Comparison of ENCODE assay signal across 10 mouse cellular contexts in the genomic region with DNA sequence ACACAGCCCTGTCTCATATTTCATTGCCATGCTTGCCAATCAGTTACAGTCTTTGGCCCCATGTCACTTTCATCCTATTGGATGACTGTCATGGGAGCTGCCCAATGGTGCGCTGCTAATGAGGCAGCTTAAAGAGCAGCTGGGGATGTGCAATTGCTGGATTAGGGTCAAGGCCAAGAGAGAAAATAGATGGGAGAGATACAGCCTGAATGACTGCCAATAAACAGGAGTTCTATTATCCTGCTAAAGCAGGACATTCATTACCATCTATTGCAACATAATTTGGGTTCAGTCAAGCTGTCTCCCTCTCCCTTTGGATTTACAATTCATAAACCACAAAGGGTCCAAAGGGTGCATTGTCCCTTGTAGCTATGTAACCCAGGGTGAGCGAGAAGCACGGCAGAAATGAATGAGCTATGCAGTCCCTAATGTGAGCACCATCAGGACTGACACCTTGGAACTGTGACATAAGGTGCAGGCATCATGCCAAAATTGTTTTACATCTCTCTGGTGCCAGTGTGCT.
DNase-seq lines count a peak whose midpoint lies in the region; ATAC-seq lines count a peak whose summit lies in the region.
"Had no signal": no experiment of that assay in that cellular context is flagged by ENCODE, and none has a peak within 500 bp of the region (broad histone marks: within the 10 kb centered on the region; RNA-seq: fewer than 3 reads in every experiment).

No protein-coding gene starts in this region.

- no peak overlapping the region for H3K4me2 ChIP-seq in limb, embryonic 13.5 days (replicated peaks)
- H3K4me2 ChIP-seq in forebrain, embryonic 13.5 days: no peak overlapping the region
- H3K4me2 ChIP-seq: heart, embryonic 15.5 days; limb, embryonic 15.5 days had no signal

- no peak overlapping the region for H3K4me3 ChIP-seq in limb, embryonic 13.5 days
- H3K4me3 ChIP-seq in limb, embryonic 10.5 days: no peak overlapping the region
- no peak overlapping the region for H3K4me3 ChIP-seq in forebrain, embryonic 13.5 days
- H3K4me3 ChIP-seq: heart, embryonic 15.5 days; limb, embryonic 15.5 days had no signal

- DNase-seq in limb, embryonic 10.5 days (ENCODE audit: low spot score): no peak
- peak; percentile 28 to 29 for DNase-seq in layer of hippocampus, postnatal 10 days (ENCODE audit: low spot score in 2 of 2)
- DNase-seq in right cerebral cortex, postnatal 10 days (ENCODE audit: low spot score in 2 of 2): peak; percentile 53 to 61
- no peak for DNase-seq in heart, adult 9 months (ENCODE audit: low spot score in 2 of 2)
- no peak for DNase-seq in urinary bladder, postnatal 36 days (ENCODE audit: low spot score in 2 of 2)
- DNase-seq in urinary bladder, postnatal 25 days (ENCODE audit: low spot score): no peak

- H3K27me3 ChIP-seq in limb, embryonic 13.5 days: no peaks in the 10 kb centered on the region
- no peaks in the 10 kb centered on the region for H3K27me3 ChIP-seq in limb, embryonic 10.5 days (ENCODE audit: low read depth, poor library complexity, severe bottlenecking)
- H3K27me3 ChIP-seq in forebrain, embryonic 13.5 days: no peaks in the 10 kb centered on the region
- H3K27me3 ChIP-seq: heart, embryonic 15.5 days; limb, embryonic 15.5 days had no signal

- H3K4me1 ChIP-seq in limb, embryonic 13.5 days: no peaks in the 10 kb centered on the region
- no peaks in the 10 kb centered on the region for H3K4me1 ChIP-seq in limb, embryonic 10.5 days
- peaks cover 9% of the 10 kb centered on the region; the same call in 1 of the 2 replicates for H3K4me1 ChIP-seq in forebrain, embryonic 13.5 days
- H3K4me1 ChIP-seq: heart, embryonic 15.5 days; limb, embryonic 15.5 days had no signal

- no peak overlapping the region for H3K9ac ChIP-seq in limb, embryonic 13.5 days
- no peak overlapping the region for H3K9ac ChIP-seq in forebrain, embryonic 13.5 days
- H3K9ac ChIP-seq: heart, embryonic 15.5 days; limb, embryonic 15.5 days had no signal

- H3K27ac ChIP-seq in limb, embryonic 13.5 days: no peak overlapping the region
- no peak overlapping the region for H3K27ac ChIP-seq in limb, embryonic 10.5 days
- peak overlapping the region; percentile 22; the same call in 1 of the 2 replicates for H3K27ac ChIP-seq in forebrain, embryonic 13.5 days
- H3K27ac ChIP-seq: heart, embryonic 15.5 days; limb, embryonic 15.5 days had no signal

- WGBS in limb, embryonic 13.5 days: 92% methylated on average over 3 of the region's 3 CpGs
- 87% methylated on average over 3 of the region's 3 CpGs for WGBS in limb, embryonic 10.5 days
- WGBS in forebrain, embryonic 13.5 days: 24% methylated on average over 3 of the region's 3 CpGs

- H3K9me3 ChIP-seq in limb, embryonic 13.5 days: no peaks in the 10 kb centered on the region
- H3K9me3 ChIP-seq in limb, embryonic 10.5 days (replicated peaks): no peaks in the 10 kb centered on the region
- H3K9me3 ChIP-seq in forebrain, embryonic 13.5 days (replicated peaks): no peaks in the 10 kb centered on the region
- H3K9me3 ChIP-seq: heart, embryonic 15.5 days; limb, embryonic 15.5 days had no signal

- ATAC-seq in limb, embryonic 13.5 days (ENCODE audit: low FRiP score, low read depth): 0 out of 2 replicates have a peak, but pooled peaks have one; percentile 15
- peak; percentile 98 for ATAC-seq in forebrain, embryonic 13.5 days

- no peaks in the 10 kb centered on the region for H3K36me3 ChIP-seq in limb, embryonic 13.5 days
- H3K36me3 ChIP-seq in limb, embryonic 10.5 days: no peaks in the 10 kb centered on the region
- H3K36me3 ChIP-seq in forebrain, embryonic 13.5 days (ENCODE audit: poor library complexity, severe bottlenecking): no peaks in the 10 kb centered on the region
- H3K36me3 ChIP-seq: heart, embryonic 15.5 days; limb, embryonic 15.5 days had no signal

Comparison
In these comparisons a context has a peak if more than half of its experiments do, and no peak if none do; other contexts are left out.
1. DNase-seq: peak in layer of hippocampus, postnatal 10 days (2 of 2) and right cerebral cortex, postnatal 10 days (2 of 2); none in limb, embryonic 10.5 days (single experiment), heart, adult 9 months (0 of 2), urinary bladder, postnatal 36 days (0 of 2) and urinary bladder, postnatal 25 days (single experiment).